Mouse (Mus musculus) spleen, postnatal 36 days (tissue): ENCODE results near the gene Gm7137.
"Not testable (repeated sequence)": the region's sequence is repeated elsewhere in the genome, so short reads cannot be mapped to it uniquely, and the experiment has no call there.

Experiments
- DNase-seq, 2 experiments: peaks; one replicate each; pipeline ENCODE4 v3.0.0; 2022; ENCODE audit warnings: low spot score in 2 of 2, mixed read lengths in 1 of 2

The Gm7137 gene

GRCm38 (mm10) chr10:77752312-77752711 lies 35.7 kb downstream of the Gm7137 start:
- not testable (repeated sequence) for DNase-seq

GRCm38 (mm10) chr10:77751254-77751653 lies 36.7 kb downstream of the Gm7137 start, which contains the start of gene Gm9736:
Gene Gm9736, minus strand, starts transcription at chr10:77751354.
- not testable (repeated sequence) for DNase-seq

GRCm38 (mm10) chr10:77750686-77751085 lies 37.3 kb downstream of the Gm7137 start:
- DNase-seq = not testable (repeated sequence)

- not testable (repeated sequence) for DNase-seq
Measured at GRCm38 (mm10) chr10:77741924-77742688, 45.9 kb downstream of the Gm7137 start, which contains the start of gene Gm18596. Gene Gm18596, minus strand, starts transcription at chr10:77742638.

GRCm38 (mm10) chr10:77738929-77739328 lies 49.1 kb downstream of the Gm7137 start:
- no peak for DNase-seq
